Mouse (Mus musculus): ENCODE measurements around the gene Mpzl3. TPM values are rescaled to one million over a fixed set of nuclear protein-coding genes. Genes with fewer than 3 reads are reported as not detected.

Mpzl3 gene
- polyA plus RNA-seq, 1 experiment from 2014 or later, result 1.8 TPM

DNA sequence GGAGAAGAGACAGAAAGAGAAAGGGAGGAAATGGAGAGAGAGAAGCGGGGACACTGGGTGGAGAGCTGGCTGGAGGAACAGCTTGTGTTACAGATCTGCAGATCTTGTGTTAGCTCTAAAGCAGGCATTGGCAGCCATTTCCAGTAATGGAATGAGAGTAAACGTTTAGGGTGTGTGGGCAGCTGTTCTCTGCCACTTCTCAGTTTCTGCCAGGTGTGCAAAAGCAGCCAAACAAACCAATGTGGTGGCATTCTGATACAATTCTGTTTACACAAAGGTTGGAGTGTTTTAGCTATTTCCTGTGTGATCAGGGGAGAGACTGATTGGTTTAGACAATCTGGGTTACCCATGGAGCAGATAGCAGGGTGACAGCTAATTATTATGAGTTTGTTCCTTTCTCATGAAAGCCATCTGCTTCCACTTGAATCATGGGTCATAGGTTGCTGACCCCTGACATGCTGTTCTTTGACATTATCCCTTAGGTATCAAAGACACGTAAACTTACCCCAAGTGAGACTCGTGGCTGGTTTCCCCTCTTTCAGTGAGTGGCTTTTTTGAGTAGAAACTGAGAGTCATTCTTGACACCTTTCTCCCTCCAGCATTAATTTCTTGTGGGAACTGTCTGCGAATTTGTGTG, 3.4 kb downstream of the Mpzl3 start:
- Histone ChIP-seq H3K4me1 (ENCODE audit: control insufficient read depth, insufficient read depth, low read length) (no peaks in the 10 kb centered on the region), H3K4me3 (ENCODE audit: low read depth, low read length) (no peak overlapping the region), H3K9me3 (ENCODE audit: control insufficient read depth, low read length) (no peaks in the 10 kb centered on the region), H3K4me2 (ENCODE audit: low read depth) (no peak overlapping the region), H3K27ac (ENCODE audit: low read depth, low read length) (no peak overlapping the region), H3K9ac (ENCODE audit: low read length) (no peak overlapping the region), H3K36me3 (ENCODE audit: control insufficient read depth, insufficient read depth, low read length) (no peaks in the 10 kb centered on the region), H3K27me3 (ENCODE audit: control insufficient read depth, insufficient read depth, low read length) (no peaks in the 10 kb centered on the region)
- WGBS, result 47% methylated on average over 5 of the region's 5 CpGs
- DNase-seq (ENCODE audit: low spot score) (no peak), ATAC-seq (ENCODE audit: insufficient read depth, low FRiP score, low TSS enrichment) (no peak)

GRCm38 (mm10) chr9:45060151-45060550, 5.2 kb downstream of the Mpzl3 start:
- DNase-seq (ENCODE audit: low spot score) (no peak), ATAC-seq (ENCODE audit: insufficient read depth, low FRiP score, low TSS enrichment) (no peak)
- no peaks in the 10 kb centered on the region for H3K9me3 ChIP-seq (ENCODE audit: control insufficient read depth, low read length)
- no peaks in the 10 kb centered on the region for H3K4me1 ChIP-seq (ENCODE audit: control insufficient read depth, insufficient read depth, low read length)
- no peak overlapping the region for H3K9ac ChIP-seq (ENCODE audit: low read length)
- no peaks in the 10 kb centered on the region for H3K27me3 ChIP-seq (ENCODE audit: control insufficient read depth, insufficient read depth, low read length)
- no peak overlapping the region for H3K27ac ChIP-seq (ENCODE audit: low read depth, low read length)
- no peak overlapping the region for H3K4me2 ChIP-seq (ENCODE audit: low read depth)
- 41% methylated on average over 7 of the region's 7 CpGs for WGBS
- H3K36me3 ChIP-seq (ENCODE audit: control insufficient read depth, insufficient read depth, low read length), result no peaks in the 10 kb centered on the region
- H3K4me3 ChIP-seq (ENCODE audit: low read depth, low read length), result no peak overlapping the region

DNA sequence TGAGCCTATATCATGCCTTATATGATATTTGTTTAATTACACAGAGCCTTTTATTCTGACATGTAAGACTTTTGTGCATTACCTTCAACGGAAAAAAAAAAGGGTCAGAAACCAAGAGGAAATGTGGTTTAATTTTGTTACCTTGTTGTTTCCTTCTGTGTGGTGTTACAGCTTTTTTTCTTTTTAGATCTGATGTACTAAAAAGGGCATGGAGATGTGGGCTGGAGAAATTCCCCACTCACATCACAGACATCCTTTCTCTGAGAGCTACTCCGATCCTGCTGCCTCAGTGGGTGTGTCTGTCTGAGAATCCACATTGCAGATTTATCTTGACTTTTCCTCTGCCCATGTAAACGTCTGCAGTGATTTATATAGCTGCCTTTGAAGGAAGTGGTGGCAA, 7.7 kb downstream of the Mpzl3 start:
- 69% methylated on average over 3 of the region's 3 CpGs for WGBS
- Histone ChIP-seq H3K27ac (ENCODE audit: low read depth, low read length) (no peak overlapping the region), H3K27me3 (ENCODE audit: control insufficient read depth, insufficient read depth, low read length) (no peaks in the 10 kb centered on the region), H3K4me2 (ENCODE audit: low read depth) (no peak overlapping the region), H3K36me3 (ENCODE audit: control insufficient read depth, insufficient read depth, low read length) (no peaks in the 10 kb centered on the region), H3K4me3 (ENCODE audit: low read depth, low read length) (no peak overlapping the region), H3K9me3 (ENCODE audit: control insufficient read depth, low read length) (no peaks in the 10 kb centered on the region), H3K4me1 (ENCODE audit: control insufficient read depth, insufficient read depth, low read length) (no peaks in the 10 kb centered on the region), H3K9ac (ENCODE audit: low read length) (no peak overlapping the region)
- no peak for ATAC-seq (ENCODE audit: insufficient read depth, low FRiP score, low TSS enrichment)
- no peak for DNase-seq (ENCODE audit: low spot score)

- no peak for DNase-seq (ENCODE audit: low spot score)
- WGBS, result 81% methylated on average over 6 of the region's 6 CpGs
- no peaks in the 10 kb centered on the region for H3K36me3 ChIP-seq (ENCODE audit: control insufficient read depth, insufficient read depth, low read length)
- ATAC-seq (ENCODE audit: insufficient read depth, low FRiP score, low TSS enrichment), result no peak
- H3K9me3 ChIP-seq (ENCODE audit: control insufficient read depth, low read length), result no peaks in the 10 kb centered on the region
- H3K4me1 ChIP-seq (ENCODE audit: control insufficient read depth, insufficient read depth, low read length), result no peaks in the 10 kb centered on the region
- H3K4me2 ChIP-seq (ENCODE audit: low read depth), result no peak overlapping the region
- H3K27ac ChIP-seq (ENCODE audit: low read depth, low read length), result no peak overlapping the region
- H3K27me3 ChIP-seq (ENCODE audit: control insufficient read depth, insufficient read depth, low read length), result no peaks in the 10 kb centered on the region
- H3K9ac ChIP-seq (ENCODE audit: low read length), result no peak overlapping the region
- H3K4me3 ChIP-seq (ENCODE audit: low read depth, low read length), result no peak overlapping the region
Measured at GRCm38 (mm10) chr9:45064421-45064820, 9.4 kb downstream of the Mpzl3 start.

DNA sequence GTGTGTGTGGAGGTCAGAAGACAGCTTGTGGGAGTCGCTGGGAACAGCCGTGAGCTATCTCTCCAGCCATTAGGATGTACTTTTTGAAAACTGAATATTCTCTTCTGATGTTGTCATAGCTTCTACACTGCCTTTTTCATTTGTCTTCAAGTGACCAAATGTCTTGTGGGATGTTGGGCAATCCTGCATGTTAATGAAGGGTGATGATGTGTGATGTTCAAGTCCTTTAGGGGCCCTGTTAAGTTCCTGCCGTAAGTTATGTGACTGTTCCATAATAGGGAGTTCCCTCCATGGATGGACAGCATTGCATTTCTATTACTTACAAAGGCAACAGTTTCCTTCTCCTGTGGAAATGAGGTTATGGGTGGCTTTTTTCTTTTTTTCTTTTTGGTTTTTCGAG, 11.7 kb downstream of the Mpzl3 start:
- no peak overlapping the region for H3K4me3 ChIP-seq (ENCODE audit: low read depth, low read length)
- H3K27ac ChIP-seq (ENCODE audit: low read depth, low read length), result no peak overlapping the region
- no peaks in the 10 kb centered on the region for H3K9me3 ChIP-seq (ENCODE audit: control insufficient read depth, low read length)
- no peaks in the 10 kb centered on the region for H3K27me3 ChIP-seq (ENCODE audit: control insufficient read depth, insufficient read depth, low read length)
- H3K4me2 ChIP-seq (ENCODE audit: low read depth), result no peak overlapping the region
- ATAC-seq (ENCODE audit: insufficient read depth, low FRiP score, low TSS enrichment), result no peak
- no peaks in the 10 kb centered on the region for H3K36me3 ChIP-seq (ENCODE audit: control insufficient read depth, insufficient read depth, low read length)
- H3K4me1 ChIP-seq (ENCODE audit: control insufficient read depth, insufficient read depth, low read length), result no peaks in the 10 kb centered on the region
- DNase-seq (ENCODE audit: low spot score), result no peak
- H3K9ac ChIP-seq (ENCODE audit: low read length), result no peak overlapping the region
- 91% methylated on average over 4 of the region's 4 CpGs for WGBS

DNA sequence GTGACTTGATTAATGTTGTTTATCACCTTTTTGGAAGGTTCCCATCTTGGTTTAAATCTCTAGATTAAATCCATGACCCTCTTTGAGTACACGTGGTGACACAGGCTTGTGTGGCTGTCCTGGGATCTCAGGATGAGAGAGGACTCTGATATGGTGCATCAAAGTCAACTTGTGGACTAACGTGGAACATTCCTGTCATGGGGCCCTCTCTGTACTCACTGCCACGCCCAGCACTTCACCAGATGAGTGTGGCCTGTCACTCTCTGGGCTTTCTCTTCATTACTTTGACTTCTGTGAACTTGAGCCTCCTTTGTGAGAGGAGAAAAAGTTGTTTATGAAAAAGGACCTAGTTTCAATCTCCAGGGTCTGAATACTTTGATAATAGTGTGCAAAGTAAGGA, 16.8 kb downstream of the Mpzl3 start:
- 75% methylated on average over 3 of the region's 3 CpGs for WGBS
- Histone ChIP-seq H3K36me3 (ENCODE audit: control insufficient read depth, insufficient read depth, low read length) (no peaks in the 10 kb centered on the region), H3K4me1 (ENCODE audit: control insufficient read depth, insufficient read depth, low read length) (no peaks in the 10 kb centered on the region), H3K27me3 (ENCODE audit: control insufficient read depth, insufficient read depth, low read length) (no peaks in the 10 kb centered on the region), H3K4me3 (ENCODE audit: low read depth, low read length) (no peak overlapping the region), H3K9me3 (ENCODE audit: control insufficient read depth, low read length) (no peaks in the 10 kb centered on the region), H3K27ac (ENCODE audit: low read depth, low read length) (no peak overlapping the region), H3K9ac (ENCODE audit: low read length) (no peak overlapping the region), H3K4me2 (ENCODE audit: low read depth) (no peak overlapping the region)
- no peak for ATAC-seq (ENCODE audit: insufficient read depth, low FRiP score, low TSS enrichment)
- no peak for DNase-seq (ENCODE audit: low spot score)

- Histone ChIP-seq H3K4me3 (ENCODE audit: low read depth, low read length) (no peak overlapping the region), H3K36me3 (ENCODE audit: control insufficient read depth, insufficient read depth, low read length) (no peaks in the 10 kb centered on the region), H3K9ac (ENCODE audit: low read length) (no peak overlapping the region), H3K4me2 (ENCODE audit: low read depth) (no peak overlapping the region), H3K27ac (ENCODE audit: low read depth, low read length) (no peak overlapping the region), H3K4me1 (ENCODE audit: control insufficient read depth, insufficient read depth, low read length) (no peaks in the 10 kb centered on the region), H3K9me3 (ENCODE audit: control insufficient read depth, low read length) (no peaks in the 10 kb centered on the region), H3K27me3 (ENCODE audit: control insufficient read depth, insufficient read depth, low read length) (no peaks in the 10 kb centered on the region)
- ATAC-seq (ENCODE audit: insufficient read depth, low FRiP score, low TSS enrichment) (no peak), DNase-seq (ENCODE audit: low spot score) (no peak)
- WGBS, result 76% methylated on average over 3 of the region's 3 CpGs
Measured at GRCm38 (mm10) chr9:45077859-45078258, 22.9 kb downstream of the Mpzl3 start.

DNA sequence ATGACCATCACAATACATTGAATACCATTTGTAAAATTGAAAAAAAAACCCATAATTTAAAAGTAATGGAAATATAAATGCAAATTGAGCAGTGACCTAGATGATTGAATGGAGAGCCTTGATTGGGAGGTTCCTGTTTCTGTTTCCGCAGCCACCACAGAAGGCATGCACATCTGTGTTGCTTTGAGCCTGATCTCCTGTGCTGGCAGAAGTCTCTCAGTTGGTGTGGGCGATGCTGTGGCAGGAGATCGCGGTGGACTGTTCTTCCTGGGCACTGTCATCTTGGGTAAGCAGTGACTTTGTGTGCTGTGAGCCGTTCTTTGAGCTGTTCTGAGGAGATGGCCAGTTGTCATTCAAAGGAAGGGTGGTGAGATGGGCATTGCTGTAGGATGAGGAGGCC, 24.0 kb downstream of the Mpzl3 start, which contains the start of gene Jaml:
TSS of gene Jaml (plus strand) at position 173 of the 400 bp plus-strand sequence.
- Histone ChIP-seq H3K4me3 (ENCODE audit: low read depth, low read length) (no peak within 1 kb of the TSS), H3K27me3 (ENCODE audit: control insufficient read depth, insufficient read depth, low read length) (no peaks in the 10 kb centered on the region), H3K27ac (ENCODE audit: low read depth, low read length) (no peak within 1 kb of the TSS), H3K4me1 (ENCODE audit: control insufficient read depth, insufficient read depth, low read length) (no peaks in the 10 kb centered on the region), H3K9me3 (ENCODE audit: control insufficient read depth, low read length) (no peaks in the 10 kb centered on the region), H3K9ac (ENCODE audit: low read length) (no peak within 1 kb of the TSS), H3K36me3 (ENCODE audit: control insufficient read depth, insufficient read depth, low read length) (no peaks in the 10 kb centered on the region), H3K4me2 (ENCODE audit: low read depth) (no peak within 1 kb of the TSS)
- ATAC-seq (ENCODE audit: insufficient read depth, low FRiP score, low TSS enrichment) (no peak), DNase-seq (ENCODE audit: low spot score) (no peak)
- 87% methylated on average over 5 of the region's 5 CpGs for WGBS

- H3K9ac ChIP-seq (ENCODE audit: low read length), result no peak overlapping the region
- no peak for DNase-seq (ENCODE audit: low spot score)
- H3K27ac ChIP-seq (ENCODE audit: low read depth, low read length), result no peak overlapping the region
- H3K4me1 ChIP-seq (ENCODE audit: control insufficient read depth, insufficient read depth, low read length), result no peaks in the 10 kb centered on the region
- no peaks in the 10 kb centered on the region for H3K9me3 ChIP-seq (ENCODE audit: control insufficient read depth, low read length)
- H3K36me3 ChIP-seq (ENCODE audit: control insufficient read depth, insufficient read depth, low read length), result no peaks in the 10 kb centered on the region
- no peak for ATAC-seq (ENCODE audit: insufficient read depth, low FRiP score, low TSS enrichment)
- H3K4me3 ChIP-seq (ENCODE audit: low read depth, low read length), result no peak overlapping the region
- 86% methylated on average over 3 of the region's 3 CpGs for WGBS
- no peaks in the 10 kb centered on the region for H3K27me3 ChIP-seq (ENCODE audit: control insufficient read depth, insufficient read depth, low read length)
- no peak overlapping the region for H3K4me2 ChIP-seq (ENCODE audit: low read depth)
Measured at GRCm38 (mm10) chr9:45083132-45083531, 28.1 kb downstream of the Mpzl3 start.
